Mouse (Mus musculus) layer of hippocampus, adult 2 months (tissue): ENCODE measurements around the gene Ints7. TPM values are rescaled to one million over a fixed set of nuclear protein-coding genes. Genes with fewer than 3 reads are reported as not detected.

Source experiments
- DNase-seq, 2 experiments: peaks; one replicate each; pipeline ENCODE4 v3.0.0; 2022; ENCODE audit warnings: low spot score in 2 of 2
- H3K27ac ChIP-seq: fragments of 200-600 bp; 2 replicates; pipeline ENCODE4 v1.8.1; 2022
- H3K4me3 ChIP-seq: fragments of 200-600 bp; 2 replicates; pipeline ENCODE4 v1.8.1; 2022; ENCODE audit warnings: mild to moderate bottlenecking
- CTCF ChIP-seq: fragments of 200-600 bp; conservative IDR thresholded peaks from 2 replicates; pipeline ENCODE4 v1.8.1; 2022; ENCODE audit warnings: antibody characterized with exemption, mild to moderate bottlenecking, moderate library complexity
- total RNA-seq, 2 experiments: library from RNA; stranded (reverse); gene quantifications; 2 replicates each; pipeline ENCODE4 v1.2.3; 2021

The Ints7 gene
- total RNA-seq, 2 experiments from 2014 or later = 23.2 to 25.8 TPM

DNA sequence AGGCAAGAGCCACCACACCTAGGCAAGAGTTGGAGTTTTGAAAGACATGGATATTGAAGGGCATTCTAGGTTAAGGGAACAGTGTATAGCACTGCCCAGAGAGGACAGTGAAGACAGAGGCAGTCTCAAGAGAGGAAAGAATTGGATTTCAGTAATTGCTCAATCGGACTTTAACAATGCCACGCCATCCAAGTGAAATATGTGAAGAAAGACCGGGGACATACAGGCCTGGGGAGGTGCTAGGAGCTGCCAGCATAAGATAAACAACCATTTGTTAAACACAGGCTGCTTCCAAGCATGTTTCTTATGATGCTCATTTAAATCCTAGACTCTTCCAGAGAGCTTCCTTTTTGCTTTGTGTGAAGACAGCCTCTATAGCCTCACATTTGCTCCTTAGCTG, 72.2 kb downstream of the Ints7 start:
- DNase-seq = no peak
- H3K27ac ChIP-seq = no peak overlapping the region
- no peak overlapping the region for H3K4me3 ChIP-seq
- no peak for TF ChIP-seq CTCF

DNA sequence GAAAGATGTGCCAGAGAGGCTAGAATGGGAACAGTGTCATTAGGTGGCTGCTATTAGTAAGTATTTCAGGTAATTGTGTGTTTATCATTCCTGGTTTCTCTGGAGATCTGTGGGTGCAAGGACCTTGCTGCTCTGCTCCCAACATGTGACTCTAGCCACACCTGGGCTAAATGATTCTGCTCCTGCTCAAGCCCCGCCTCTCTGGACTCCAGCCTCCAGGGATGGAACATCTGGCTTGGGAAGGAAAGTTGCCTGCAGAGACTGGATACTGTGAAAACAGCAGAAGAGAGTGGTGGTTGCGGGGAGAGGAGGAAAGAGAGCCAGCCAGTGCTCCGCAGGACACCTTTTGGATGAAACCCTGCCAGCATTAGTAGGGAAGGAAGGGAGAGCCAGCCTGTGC, 84.0 kb downstream of the Ints7 start:
- Histone ChIP-seq H3K4me3 (no peak overlapping the region), H3K27ac (no peak overlapping the region)
- no peak for TF ChIP-seq CTCF
- DNase-seq = no peak

DNA sequence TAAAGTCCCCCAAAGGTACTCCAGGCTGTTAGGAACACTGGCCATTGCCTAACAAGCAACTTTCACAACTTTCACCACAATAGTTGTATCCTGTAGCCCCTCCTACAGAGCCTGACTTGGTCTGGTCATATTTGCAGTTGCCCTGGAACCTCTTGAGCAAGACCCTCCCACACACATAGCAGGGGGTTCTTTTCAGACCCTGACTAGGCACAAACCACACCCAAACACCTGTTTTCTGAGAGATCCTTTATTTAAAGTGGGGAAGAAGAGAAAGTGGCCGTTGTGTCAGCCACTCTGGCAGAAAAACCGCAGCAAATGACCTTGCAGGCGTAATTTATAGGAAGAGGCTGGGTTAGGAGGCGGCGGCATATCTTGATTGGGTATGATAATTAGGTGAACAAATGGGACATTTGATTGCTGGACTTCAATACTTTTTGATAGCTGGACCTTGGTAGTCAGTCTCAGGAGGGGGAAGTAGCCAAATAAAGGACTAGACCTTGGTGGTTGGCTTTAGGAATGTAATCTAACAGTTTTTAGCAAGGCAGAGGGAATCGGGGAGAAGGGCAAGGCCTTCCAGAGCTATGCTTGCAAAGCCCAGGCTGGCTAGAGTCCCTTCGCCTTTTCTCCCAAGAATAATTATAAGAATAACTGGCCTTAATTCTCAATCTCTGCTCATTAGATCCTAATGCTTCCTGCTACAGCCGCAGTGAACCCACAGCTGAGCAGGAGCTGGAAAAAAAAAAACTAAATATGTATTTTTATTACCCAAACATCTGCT, 85.8 kb downstream of the Ints7 start:
- no peak for DNase-seq
- Histone ChIP-seq H3K4me3 (no peak overlapping the region), H3K27ac (no peak overlapping the region; the same call in 1 of the 2 replicates)
- TF ChIP-seq CTCF = no peak

DNA sequence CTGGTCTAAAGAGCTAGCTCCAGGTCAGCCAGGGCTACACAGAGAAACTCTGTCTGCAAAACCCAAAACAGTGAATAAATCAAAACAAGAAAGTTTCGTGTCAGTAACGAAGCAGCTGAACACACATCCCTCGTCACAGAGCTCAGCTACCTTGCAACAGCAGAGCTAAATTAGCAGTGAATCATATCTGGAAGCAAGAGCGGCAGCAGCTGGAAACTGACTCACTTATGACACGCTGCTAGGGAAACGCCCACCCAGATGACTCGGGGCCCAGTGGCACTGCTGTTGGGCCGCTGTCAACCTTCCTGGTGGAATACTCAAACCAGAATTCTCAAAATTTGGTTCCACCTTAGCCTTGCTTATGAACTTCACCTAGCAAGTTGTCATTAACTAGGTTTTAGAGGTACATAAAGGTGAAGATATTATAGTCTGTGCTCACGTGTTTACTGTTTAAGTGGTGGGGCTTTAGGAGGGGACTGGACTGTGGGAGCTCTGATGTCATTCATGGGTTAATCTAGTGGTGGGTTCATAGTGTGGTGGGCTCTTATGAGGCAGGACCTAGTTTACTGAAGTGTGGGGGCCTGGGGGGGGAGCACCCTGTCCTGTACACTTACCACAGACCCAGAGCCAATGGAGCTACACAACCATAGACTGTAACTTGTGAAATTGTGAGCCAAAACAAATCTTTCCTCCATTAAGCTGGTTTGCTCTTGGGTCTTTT, 86.9 kb downstream of the Ints7 start:
- no peak for TF ChIP-seq CTCF
- DNase-seq = peak; percentile 19 to 29
- no peak overlapping the region for H3K4me3 ChIP-seq
- peak overlapping the region; percentile 46; the same call in 1 of the 2 replicates for H3K27ac ChIP-seq

DNA sequence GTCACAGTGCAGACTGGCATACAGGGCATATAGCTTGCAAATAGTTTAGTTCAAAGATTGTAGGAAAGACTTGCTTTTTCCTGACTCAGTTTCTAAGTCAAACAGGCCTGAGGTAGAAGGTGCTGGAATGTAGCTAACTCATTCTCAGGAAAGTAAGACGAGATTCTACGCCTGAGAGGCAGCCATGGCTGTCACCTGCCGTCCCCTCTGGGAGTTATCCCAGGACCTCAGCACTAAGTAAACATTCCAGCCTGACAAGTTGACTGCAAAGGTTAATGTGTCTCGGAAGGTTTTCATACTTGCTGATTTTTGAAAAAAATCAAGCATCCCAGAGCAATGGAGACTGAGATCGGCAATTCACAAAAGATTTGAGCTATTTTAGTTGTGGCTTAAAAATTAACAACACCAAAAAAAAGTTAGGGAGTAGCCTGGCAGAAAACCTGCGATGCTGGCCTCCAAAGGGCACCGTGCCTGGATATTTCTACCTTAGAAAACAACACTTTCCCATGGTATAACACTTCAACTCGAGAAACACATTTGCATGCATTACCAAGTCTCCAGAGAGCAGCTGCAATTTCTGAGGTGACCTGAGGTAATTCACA, 87.6 kb downstream of the Ints7 start:
- no peak overlapping the region for H3K4me3 ChIP-seq
- DNase-seq = no peak
- TF ChIP-seq CTCF = no peak
- H3K27ac ChIP-seq = no peak overlapping the region

DNA sequence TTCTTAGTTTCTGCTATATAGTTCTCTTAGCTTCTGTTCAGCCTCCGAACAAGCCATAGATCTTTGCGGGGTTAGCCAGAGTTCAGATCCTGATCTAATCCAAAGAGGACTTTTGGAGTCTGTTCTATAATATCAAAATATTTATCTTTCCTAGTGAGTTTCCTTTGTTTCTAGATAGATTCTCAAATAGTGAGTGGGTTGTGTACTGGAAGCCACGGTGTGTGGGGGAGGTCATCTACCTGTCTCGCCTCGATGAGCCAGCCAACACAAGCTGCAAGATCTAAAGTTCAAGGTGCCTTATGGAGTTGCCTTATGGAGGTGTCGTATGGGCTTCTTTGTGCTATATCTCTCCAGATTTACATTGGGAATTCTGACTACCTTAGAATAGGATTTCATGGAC, 88.2 kb downstream of the Ints7 start:
- TF ChIP-seq CTCF = no peak
- Histone ChIP-seq H3K27ac (no peak overlapping the region), H3K4me3 (no peak overlapping the region)
- no peak for DNase-seq

DNA sequence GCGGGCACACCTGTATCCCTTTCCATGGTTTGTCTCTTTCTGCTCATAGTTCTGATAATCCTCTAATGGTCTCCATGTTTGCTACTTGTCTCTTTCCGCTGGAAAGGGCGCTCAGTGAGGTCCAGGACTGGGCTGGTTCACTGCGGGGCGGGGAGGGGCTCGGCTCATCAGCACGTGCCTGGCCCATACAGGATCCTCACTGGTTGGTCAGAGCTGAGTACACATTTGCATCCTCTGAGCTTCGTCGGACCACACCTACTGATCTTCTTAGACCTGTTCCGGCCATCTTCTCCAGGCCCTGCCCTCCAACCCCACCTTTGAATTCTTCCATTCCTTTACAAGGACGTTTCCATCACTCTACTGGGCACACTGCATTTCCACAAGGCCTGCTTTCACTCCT, 90.9 kb downstream of the Ints7 start:
- no peak for DNase-seq
- TF ChIP-seq CTCF = no peak
- no peak overlapping the region for H3K4me3 ChIP-seq
- H3K27ac ChIP-seq = no peak overlapping the region

DNA sequence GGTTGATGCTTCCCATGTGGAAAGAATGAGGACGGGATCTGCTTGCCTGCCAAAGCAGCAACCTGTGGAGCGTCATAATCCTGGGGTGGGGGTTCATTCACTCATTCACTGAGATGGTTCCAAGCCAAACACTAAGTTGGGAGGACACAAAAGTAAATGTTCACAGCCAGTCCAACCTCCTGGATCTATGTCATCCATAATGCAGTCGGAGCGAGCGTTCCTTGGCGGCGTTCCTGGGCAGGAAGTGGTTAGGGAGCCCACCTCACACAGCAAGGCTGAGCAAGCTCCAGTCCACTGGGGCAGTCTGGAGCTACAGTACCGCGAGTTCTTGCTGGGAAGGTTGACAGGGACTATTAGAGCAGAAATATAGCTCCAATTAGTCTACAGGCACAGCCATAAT, 92.6 kb downstream of the Ints7 start:
- no peak overlapping the region for H3K4me3 ChIP-seq
- no peak for DNase-seq
- TF ChIP-seq CTCF = no peak
- no peak overlapping the region for H3K27ac ChIP-seq

Other genes with a start within 250 kb of the Ints7 start
- 1 to 10 TPM; 8.0 to 8.7 TPM for gene Tmem206, start 249.7 kb upstream of the Ints7 start, total RNA-seq
- 10 to 100 TPM; 68.6 to 73.2 TPM for gene Ppp2r5a, start 172.4 kb upstream of the Ints7 start, total RNA-seq
- 1 to 10 TPM in 1 of 2 experiments, under 1 TPM in 1; 0.61 to 1.1 TPM for gene Dtl, start 92 bp upstream of the Ints7 start, total RNA-seq
- 100 to 1,000 TPM; 128 to 129 TPM for gene Lpgat1, start 142.2 kb downstream of the Ints7 start, total RNA-seq
- 1 to 10 TPM; 1.0 to 1.3 TPM for gene Nek2, start 245.8 kb downstream of the Ints7 start, total RNA-seq